Mouse (Mus musculus): Measurements from ENCODE around the gene Ggt5. TPM values are rescaled to one million over a fixed set of nuclear protein-coding genes. Genes with fewer than 3 reads are reported as not detected.

Ggt5 gene
- polyA plus RNA-seq, 1 experiment from 2014 or later: 4.0 TPM

DNA sequence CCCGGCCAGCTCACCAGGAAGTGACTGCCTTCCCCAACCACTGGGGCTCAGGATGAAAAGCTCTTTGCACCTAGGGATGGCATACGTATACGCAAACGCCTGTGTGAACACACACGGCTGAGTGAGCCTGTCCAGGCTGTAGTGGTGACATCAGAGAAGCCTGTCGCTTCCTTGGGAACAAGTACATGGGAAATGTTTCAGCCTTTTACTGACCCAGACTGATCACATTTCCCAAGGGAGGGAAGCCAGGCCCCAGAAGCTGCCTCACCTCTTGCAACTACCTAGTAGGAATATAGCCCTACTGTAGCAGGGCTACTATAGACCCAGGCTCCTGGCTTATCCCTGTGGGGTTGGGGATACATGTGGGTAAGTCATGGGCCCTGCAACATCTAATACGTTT is 3.4 kb downstream of the Ggt5 start:
- Histone ChIP-seq H3K4me2 (replicated peaks; ENCODE audit: low read depth) (no peak overlapping the region), H3K4me1 (replicated peaks; ENCODE audit: control insufficient read depth, insufficient read depth, low read length) (no peaks in the 10 kb centered on the region; the same call in 1 of the 2 replicates), H3K27ac (ENCODE audit: low read depth, low read length) (no peak overlapping the region), H3K9me3 (ENCODE audit: control insufficient read depth) (0 out of 2 replicates have a peak, but pooled peaks cover 7% of the 10 kb centered on the region), H3K9ac (ENCODE audit: low read depth, low read length) (no peak overlapping the region), H3K27me3 (replicated peaks; ENCODE audit: control insufficient read depth, insufficient read depth, low read length) (no peaks in the 10 kb centered on the region), H3K4me3 (ENCODE audit: low read depth, low read length) (no peak overlapping the region), H3K36me3 (ENCODE audit: control insufficient read depth, insufficient read depth) (no peaks in the 10 kb centered on the region)
- 67% methylated on average over 7 of the region's 7 CpGs for WGBS
- TF ChIP-seq CTCF (IDR thresholded peaks at IDR 0.05; ENCODE audit: low read depth): no peak
- ATAC-seq: no peak

DNA sequence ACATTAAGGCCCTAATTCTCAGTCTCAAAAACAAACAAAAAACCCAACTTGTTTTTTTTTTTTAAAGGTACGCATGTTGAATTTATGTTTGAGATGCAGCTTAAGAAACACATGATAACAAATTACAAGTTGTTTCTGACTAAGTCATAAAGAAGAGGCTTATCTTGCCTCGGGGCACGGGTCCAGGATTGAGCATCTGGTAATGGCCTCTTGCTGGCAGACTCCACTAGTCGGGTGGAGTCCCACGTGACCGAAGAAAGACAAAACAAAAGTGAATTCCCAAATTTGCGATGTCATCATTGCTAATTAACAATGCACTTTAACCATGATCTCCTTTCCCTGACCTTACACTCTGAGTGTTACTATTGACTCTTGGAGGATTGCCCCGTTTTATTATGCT is 6.8 kb downstream of the Ggt5 start:
- TF ChIP-seq CTCF (IDR thresholded peaks at IDR 0.05; ENCODE audit: low read depth): no peak
- WGBS: 45% methylated on average over 8 of the region's 8 CpGs
- Histone ChIP-seq H3K4me3 (ENCODE audit: low read depth, low read length) (no peak overlapping the region), H3K27ac (ENCODE audit: low read depth, low read length) (no peak overlapping the region), H3K4me1 (replicated peaks; ENCODE audit: control insufficient read depth, insufficient read depth, low read length) (no peaks in the 10 kb centered on the region), H3K27me3 (replicated peaks; ENCODE audit: control insufficient read depth, insufficient read depth, low read length) (no peaks in the 10 kb centered on the region), H3K4me2 (replicated peaks; ENCODE audit: low read depth) (no peak overlapping the region), H3K9ac (ENCODE audit: low read depth, low read length) (no peak overlapping the region), H3K9me3 (ENCODE audit: control insufficient read depth) (0 out of 2 replicates have a peak, but pooled peaks cover 7% of the 10 kb centered on the region), H3K36me3 (ENCODE audit: control insufficient read depth, insufficient read depth) (no peaks in the 10 kb centered on the region)
- ATAC-seq: 0 out of 2 replicates have a peak, but pooled peaks have one; percentile 40

DNA sequence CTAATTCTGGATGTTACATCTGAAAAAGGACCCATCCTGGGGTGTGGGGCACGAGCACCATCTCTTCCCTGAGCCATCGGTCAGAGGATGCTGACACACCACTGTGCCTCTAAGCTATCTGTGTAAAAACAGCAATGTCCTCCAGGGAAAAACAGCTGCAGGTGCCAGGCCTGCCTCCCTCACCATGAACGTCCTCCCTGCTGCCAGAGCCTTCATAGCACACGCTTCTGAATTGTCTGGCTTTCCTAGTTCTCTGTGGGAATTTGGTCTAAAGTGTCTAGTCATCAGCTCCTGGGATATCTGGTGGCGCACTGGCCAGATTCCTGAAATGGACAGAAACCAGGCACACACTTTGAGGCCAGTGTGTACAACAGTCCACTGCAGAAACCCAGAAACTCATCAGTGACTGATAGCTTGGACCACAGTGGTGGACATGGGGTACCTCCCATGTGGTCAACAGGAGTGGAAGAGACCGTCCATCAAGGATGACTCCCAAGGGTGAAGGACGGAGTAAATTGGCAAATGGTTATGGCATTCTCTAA is 11.1 kb downstream of the Ggt5 start:
- no peak overlapping the region for H3K4me3 ChIP-seq (ENCODE audit: low read depth, low read length)
- H3K27ac ChIP-seq (ENCODE audit: low read depth, low read length): no peak overlapping the region
- no peaks in the 10 kb centered on the region for H3K4me1 ChIP-seq (replicated peaks; ENCODE audit: control insufficient read depth, insufficient read depth, low read length)
- no peaks in the 10 kb centered on the region for H3K36me3 ChIP-seq (ENCODE audit: control insufficient read depth, insufficient read depth)
- WGBS: 79% methylated on average over 7 of the region's 7 CpGs
- no peak for ATAC-seq
- H3K4me2 ChIP-seq (replicated peaks; ENCODE audit: low read depth): no peak overlapping the region
- H3K9me3 ChIP-seq (ENCODE audit: control insufficient read depth): 0 out of 2 replicates have a peak, but pooled peaks cover 7% of the 10 kb centered on the region
- no peak overlapping the region for H3K9ac ChIP-seq (ENCODE audit: low read depth, low read length)
- no peaks in the 10 kb centered on the region for H3K27me3 ChIP-seq (replicated peaks; ENCODE audit: control insufficient read depth, insufficient read depth, low read length)
- TF ChIP-seq CTCF (IDR thresholded peaks at IDR 0.05; ENCODE audit: low read depth): no peak

DNA sequence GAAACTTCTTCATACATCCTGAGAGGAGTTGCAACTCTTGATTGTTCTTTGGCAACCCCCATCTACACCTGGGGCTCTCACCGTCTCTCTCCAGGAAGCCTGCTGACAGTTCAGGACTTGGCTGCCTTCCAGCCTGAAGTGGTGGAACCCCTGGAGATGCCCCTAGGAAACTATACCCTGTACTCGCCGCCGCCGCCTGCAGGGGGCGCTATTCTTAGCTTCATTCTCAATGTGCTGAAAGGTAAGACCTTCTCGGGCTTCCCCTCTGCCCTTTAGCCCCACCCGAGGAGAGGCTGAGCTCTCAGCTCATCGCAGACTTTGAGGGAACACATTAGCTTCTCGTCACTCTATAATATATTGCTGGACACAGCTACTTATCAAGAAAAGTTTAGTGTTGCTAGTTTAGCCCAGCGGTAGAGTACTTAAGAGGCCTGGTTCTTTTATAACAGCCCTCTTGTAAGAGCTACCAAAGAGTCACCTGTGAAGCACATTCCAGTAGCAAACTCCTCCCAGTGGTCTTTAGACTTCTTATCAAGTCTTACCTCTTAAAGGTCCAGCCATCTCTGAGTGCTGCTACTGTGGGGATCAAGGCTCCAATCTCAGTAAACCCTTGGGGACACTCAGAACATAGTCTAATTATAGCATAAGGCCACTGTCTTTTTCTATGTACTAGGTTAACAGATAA is 16.2 kb downstream of the Ggt5 start:
- peak; percentile 58 for TF ChIP-seq CTCF (IDR thresholded peaks at IDR 0.05; ENCODE audit: low read depth)
- no peaks in the 10 kb centered on the region for H3K4me1 ChIP-seq (replicated peaks; ENCODE audit: control insufficient read depth, insufficient read depth, low read length)
- no peaks in the 10 kb centered on the region for H3K36me3 ChIP-seq (ENCODE audit: control insufficient read depth, insufficient read depth)
- peak; percentile 48 for ATAC-seq
- H3K9me3 ChIP-seq (ENCODE audit: control insufficient read depth): no peaks in the 10 kb centered on the region
- H3K27ac ChIP-seq (ENCODE audit: low read depth, low read length): no peak overlapping the region
- no peak overlapping the region for H3K4me2 ChIP-seq (replicated peaks; ENCODE audit: low read depth)
- H3K4me3 ChIP-seq (ENCODE audit: low read depth, low read length): no peak overlapping the region
- H3K27me3 ChIP-seq (replicated peaks; ENCODE audit: control insufficient read depth, insufficient read depth, low read length): no peaks in the 10 kb centered on the region
- no peak overlapping the region for H3K9ac ChIP-seq (ENCODE audit: low read depth, low read length)
- WGBS: 33% methylated on average over 11 of the region's 11 CpGs

DNA sequence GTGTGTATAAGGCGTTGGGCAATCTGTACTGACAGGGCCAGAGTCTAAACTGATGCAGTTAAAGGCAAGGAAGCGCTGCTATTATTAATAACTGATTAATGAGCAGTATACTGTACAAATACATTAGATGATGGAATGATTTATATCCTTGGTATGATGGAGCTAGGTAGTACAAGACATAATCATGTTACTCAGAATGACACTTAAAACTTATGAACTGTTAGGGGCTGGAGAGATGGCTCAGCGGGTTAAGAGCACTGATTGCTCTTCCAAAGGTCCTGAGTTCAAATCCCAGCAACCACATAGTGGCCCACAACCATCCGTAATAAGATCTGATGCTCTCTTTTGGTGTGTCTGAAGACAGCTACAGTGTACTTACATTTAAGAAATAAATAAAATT is 18.1 kb downstream of the Ggt5 start:
- Histone ChIP-seq H3K9me3 (ENCODE audit: control insufficient read depth) (no peaks in the 10 kb centered on the region), H3K4me3 (ENCODE audit: low read depth, low read length) (no peak overlapping the region), H3K4me1 (replicated peaks; ENCODE audit: control insufficient read depth, insufficient read depth, low read length) (no peaks in the 10 kb centered on the region), H3K27me3 (replicated peaks; ENCODE audit: control insufficient read depth, insufficient read depth, low read length) (no peaks in the 10 kb centered on the region), H3K9ac (ENCODE audit: low read depth, low read length) (no peak overlapping the region), H3K4me2 (replicated peaks; ENCODE audit: low read depth) (no peak overlapping the region), H3K27ac (ENCODE audit: low read depth, low read length) (no peak overlapping the region), H3K36me3 (ENCODE audit: control insufficient read depth, insufficient read depth) (no peaks in the 10 kb centered on the region)
- ATAC-seq: no peak
- WGBS: 84% methylated on average over 4 of the region's 4 CpGs
- no peak for TF ChIP-seq CTCF (IDR thresholded peaks at IDR 0.05; ENCODE audit: low read depth)

DNA sequence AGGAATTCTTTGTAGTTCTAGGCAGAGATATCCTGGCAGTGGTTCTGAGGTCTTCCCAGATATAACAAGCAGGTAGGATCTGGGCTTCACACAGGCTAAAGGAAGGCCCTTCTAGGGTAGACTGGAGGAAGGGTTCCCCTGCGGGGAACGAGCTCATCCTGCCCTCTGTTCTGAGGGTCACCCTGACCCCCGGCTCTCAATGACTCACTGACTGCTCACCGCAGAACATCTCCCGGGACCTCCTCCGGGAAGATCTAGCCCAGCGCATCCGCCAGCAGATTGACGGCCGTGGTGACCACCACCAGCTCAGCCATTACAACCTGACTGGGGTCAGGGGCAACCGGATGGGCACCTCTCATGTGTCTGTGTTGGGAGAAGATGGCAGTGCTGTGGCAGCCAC is 19.8 kb downstream of the Ggt5 start:
- H3K4me1 ChIP-seq (replicated peaks; ENCODE audit: control insufficient read depth, insufficient read depth, low read length): no peaks in the 10 kb centered on the region
- WGBS: 84% methylated on average over 11 of the region's 11 CpGs
- TF ChIP-seq CTCF (IDR thresholded peaks at IDR 0.05; ENCODE audit: low read depth): no peak
- H3K9ac ChIP-seq (ENCODE audit: low read depth, low read length): no peak overlapping the region
- no peak for ATAC-seq
- H3K27me3 ChIP-seq (replicated peaks; ENCODE audit: control insufficient read depth, insufficient read depth, low read length): no peaks in the 10 kb centered on the region
- no peak overlapping the region for H3K4me3 ChIP-seq (ENCODE audit: low read depth, low read length)
- no peaks in the 10 kb centered on the region for H3K9me3 ChIP-seq (ENCODE audit: control insufficient read depth)
- H3K36me3 ChIP-seq (ENCODE audit: control insufficient read depth, insufficient read depth): no peaks in the 10 kb centered on the region
- no peak overlapping the region for H3K4me2 ChIP-seq (replicated peaks; ENCODE audit: low read depth)
- no peak overlapping the region for H3K27ac ChIP-seq (ENCODE audit: low read depth, low read length)

Data from intestine, postnatal 0 days (tissue).